Mouse (Mus musculus): ENCODE measurements around the gene Cenpp. TPM values are rescaled to one million over a fixed set of nuclear protein-coding genes. Genes with fewer than 3 reads are reported as not detected.

The Cenpp gene
- polyA plus RNA-seq, 1 experiment from 2014 or later = 47.1 TPM

DNA sequence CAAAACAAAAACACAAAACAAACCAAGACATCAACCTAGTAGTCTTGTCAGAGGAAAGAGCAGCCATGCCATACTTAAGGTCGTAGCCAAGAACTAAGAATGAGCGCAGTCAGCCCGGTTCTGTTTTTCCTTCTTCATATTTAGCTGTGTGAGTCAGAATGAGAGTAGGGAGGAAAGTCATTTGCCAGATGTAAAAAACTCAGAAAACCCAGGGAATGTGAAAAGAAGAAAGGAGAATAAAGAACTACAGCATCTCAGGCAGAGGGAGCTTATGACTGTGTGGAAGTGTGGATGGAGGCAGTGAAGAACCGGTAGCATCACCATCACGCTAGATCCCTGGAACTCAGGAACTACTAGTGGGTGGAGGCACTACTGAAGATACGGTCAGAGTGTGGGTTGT is 66.5 kb downstream of the Cenpp start:
- no peak overlapping the region for H3K27ac ChIP-seq (replicated peaks; ENCODE audit: low read depth, low read length)
- no peaks in the 10 kb centered on the region for H3K9me3 ChIP-seq (replicated peaks; ENCODE audit: control insufficient read depth, low read length)
- H3K9ac ChIP-seq (replicated peaks; ENCODE audit: low read length) = no peak overlapping the region
- no peak overlapping the region for H3K4me2 ChIP-seq (ENCODE audit: low read depth, low read length)
- ATAC-seq (replicated peaks; ENCODE audit: insufficient number of reproducible peaks, low FRiP score, low TSS enrichment, low read depth) (no peak), DNase-seq (ENCODE audit: low spot score) (no peak)
- no peaks in the 10 kb centered on the region for H3K27me3 ChIP-seq (ENCODE audit: control insufficient read depth, insufficient read depth, low read length)
- no peak overlapping the region for H3K4me3 ChIP-seq (ENCODE audit: low read depth, low read length)
- H3K4me1 ChIP-seq (ENCODE audit: control insufficient read depth, insufficient read depth, low read length) = no peaks in the 10 kb centered on the region
- WGBS = 93% methylated on average over 6 of the region's 6 CpGs
- no peaks in the 10 kb centered on the region for H3K36me3 ChIP-seq (replicated peaks; ENCODE audit: control insufficient read depth, insufficient read depth, low read depth, low read length)

DNA sequence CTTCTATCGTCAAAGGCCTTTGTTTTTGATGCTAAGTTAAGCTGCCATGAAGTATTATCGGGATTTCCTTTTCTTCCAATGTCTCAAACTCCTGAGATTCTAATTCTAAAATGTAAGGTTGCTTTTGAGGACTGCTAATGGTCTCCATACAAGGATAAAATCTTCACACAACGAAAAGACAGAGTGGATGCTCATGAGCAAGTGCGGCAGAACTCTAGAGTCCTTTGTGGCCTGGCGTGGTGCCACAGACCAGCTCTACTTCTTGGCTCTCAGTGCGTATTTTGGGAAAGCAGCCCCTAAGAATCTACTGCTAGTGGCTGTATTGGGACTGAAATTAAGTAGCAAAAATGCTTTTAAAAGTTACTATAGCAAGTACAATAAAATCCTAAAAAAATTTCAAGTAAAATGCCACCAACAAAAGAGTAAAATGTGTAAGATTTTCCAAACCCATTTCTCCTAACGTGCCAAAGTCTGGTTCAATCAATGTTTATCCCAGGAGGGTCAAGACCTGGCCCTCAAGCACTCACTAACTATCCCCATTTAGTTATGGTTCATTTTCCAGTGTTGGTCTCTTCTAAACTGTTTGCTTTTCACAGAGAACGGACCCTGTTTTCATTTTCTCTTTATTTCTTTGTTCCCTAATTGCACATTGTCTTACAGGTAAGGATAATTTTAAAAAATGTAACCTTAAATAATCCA is 68.1 kb downstream of the Cenpp start:
- no peaks in the 10 kb centered on the region for H3K4me1 ChIP-seq (ENCODE audit: control insufficient read depth, insufficient read depth, low read length)
- no peak overlapping the region for H3K27ac ChIP-seq (replicated peaks; ENCODE audit: low read depth, low read length)
- ATAC-seq (replicated peaks; ENCODE audit: insufficient number of reproducible peaks, low FRiP score, low TSS enrichment, low read depth) (no peak), DNase-seq (ENCODE audit: low spot score) (no peak)
- H3K36me3 ChIP-seq (replicated peaks; ENCODE audit: control insufficient read depth, insufficient read depth, low read depth, low read length) = no peaks in the 10 kb centered on the region
- no peak overlapping the region for H3K4me3 ChIP-seq (ENCODE audit: low read depth, low read length)
- H3K4me2 ChIP-seq (ENCODE audit: low read depth, low read length) = no peak overlapping the region
- no peak overlapping the region for H3K9ac ChIP-seq (replicated peaks; ENCODE audit: low read length)
- no peaks in the 10 kb centered on the region for H3K9me3 ChIP-seq (replicated peaks; ENCODE audit: control insufficient read depth, low read length)
- 66% methylated on average over 8 of the region's 8 CpGs for WGBS
- no peaks in the 10 kb centered on the region for H3K27me3 ChIP-seq (ENCODE audit: control insufficient read depth, insufficient read depth, low read length)

DNA sequence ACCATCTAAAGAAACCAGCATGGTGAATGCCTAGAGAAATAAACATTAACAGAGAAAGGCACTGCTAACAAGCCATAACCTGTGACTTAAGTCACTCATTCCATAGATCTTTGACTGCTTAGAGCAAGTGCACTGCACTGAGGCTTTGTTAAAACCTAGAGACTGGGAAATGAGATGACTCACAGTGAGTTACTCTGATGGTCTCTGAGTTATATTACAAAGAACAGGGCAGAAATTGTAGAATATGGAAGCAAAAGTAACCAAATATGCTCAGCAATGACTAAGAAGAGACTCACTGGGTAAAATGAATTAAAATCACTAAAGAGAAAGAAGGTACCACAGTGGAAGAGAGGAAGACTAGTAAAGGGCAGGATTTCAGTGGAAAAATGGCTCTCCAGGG is 68.7 kb downstream of the Cenpp start:
- H3K4me3 ChIP-seq (ENCODE audit: low read depth, low read length) = no peak overlapping the region
- no peak for ATAC-seq (replicated peaks; ENCODE audit: insufficient number of reproducible peaks, low FRiP score, low TSS enrichment, low read depth)
- H3K36me3 ChIP-seq (replicated peaks; ENCODE audit: control insufficient read depth, insufficient read depth, low read depth, low read length) = no peaks in the 10 kb centered on the region
- no peaks in the 10 kb centered on the region for H3K27me3 ChIP-seq (ENCODE audit: control insufficient read depth, insufficient read depth, low read length)
- H3K9me3 ChIP-seq (replicated peaks; ENCODE audit: control insufficient read depth, low read length) = no peaks in the 10 kb centered on the region
- H3K9ac ChIP-seq (replicated peaks; ENCODE audit: low read length) = no peak overlapping the region
- H3K27ac ChIP-seq (replicated peaks; ENCODE audit: low read depth, low read length) = no peak overlapping the region
- no peak overlapping the region for H3K4me2 ChIP-seq (ENCODE audit: low read depth, low read length)
- no peaks in the 10 kb centered on the region for H3K4me1 ChIP-seq (ENCODE audit: control insufficient read depth, insufficient read depth, low read length)
- no peak for DNase-seq (ENCODE audit: low spot score)

DNA sequence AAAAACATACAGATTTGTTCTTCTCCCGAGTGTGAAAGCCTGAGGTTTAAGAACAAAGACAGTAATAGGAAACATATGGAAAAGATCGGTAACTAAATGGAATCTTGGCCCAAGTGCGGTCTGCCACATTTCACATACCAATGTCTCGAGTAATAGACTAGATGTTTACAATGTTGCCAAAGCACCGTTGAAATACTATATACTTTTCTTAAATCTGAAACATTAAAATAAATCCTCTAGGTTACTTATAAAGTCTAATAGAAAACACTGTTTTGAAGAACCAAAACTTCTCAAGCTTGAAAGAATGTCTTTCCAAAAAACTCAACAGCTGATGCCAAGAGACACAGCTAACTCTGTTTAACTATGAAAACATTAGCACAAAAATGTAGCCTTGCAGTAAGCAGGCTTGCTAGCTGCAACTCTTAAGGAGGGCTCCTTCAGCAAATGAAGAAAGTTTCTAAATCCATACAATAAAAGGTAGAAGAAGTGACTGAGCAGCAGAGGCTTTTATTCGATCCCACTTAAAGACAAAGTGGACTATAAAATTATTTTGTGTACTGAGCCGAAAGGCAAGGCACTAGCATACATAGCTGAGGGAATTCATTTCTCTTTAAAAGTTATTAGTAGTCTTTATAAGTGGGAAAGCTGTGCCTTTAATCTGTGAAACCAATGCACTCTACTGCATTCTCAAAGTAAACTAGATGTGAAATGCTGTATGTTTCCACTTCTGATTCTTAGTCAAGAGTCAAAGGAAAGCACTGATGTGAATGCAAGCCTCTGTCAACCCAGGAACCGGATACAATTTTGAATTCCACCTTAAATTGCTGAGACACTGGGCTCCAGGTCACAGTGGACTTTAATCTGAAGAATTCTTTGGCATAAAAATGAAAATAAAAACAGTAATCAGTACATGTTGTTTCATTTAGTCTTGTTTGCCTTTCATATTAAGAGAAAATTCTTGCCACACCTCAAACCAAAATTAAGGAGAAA is 70.7 kb downstream of the Cenpp start, which contains the start of gene Omd:
TSS of gene Omd (plus strand) at position 922 of the 990 bp plus-strand sequence.
- Histone ChIP-seq H3K9ac (replicated peaks; ENCODE audit: low read length) (no peak within 1 kb of the TSS), H3K36me3 (replicated peaks; ENCODE audit: control insufficient read depth, insufficient read depth, low read depth, low read length) (no peaks in the 10 kb centered on the region), H3K9me3 (replicated peaks; ENCODE audit: control insufficient read depth, low read length) (no peaks in the 10 kb centered on the region), H3K27me3 (ENCODE audit: control insufficient read depth, insufficient read depth, low read length) (no peaks in the 10 kb centered on the region), H3K4me1 (ENCODE audit: control insufficient read depth, insufficient read depth, low read length) (no peaks in the 10 kb centered on the region), H3K4me3 (ENCODE audit: low read depth, low read length) (no peak within 1 kb of the TSS), H3K4me2 (ENCODE audit: low read depth, low read length) (no peak within 1 kb of the TSS), H3K27ac (replicated peaks; ENCODE audit: low read depth, low read length) (peak within 1 kb of the TSS; percentile 70)
- 34% methylated on average over 8 of the region's 8 CpGs for WGBS
- DNase-seq (ENCODE audit: low spot score) (peak; percentile 73), ATAC-seq (replicated peaks; ENCODE audit: insufficient number of reproducible peaks, low FRiP score, low TSS enrichment, low read depth) (no peak)

DNA sequence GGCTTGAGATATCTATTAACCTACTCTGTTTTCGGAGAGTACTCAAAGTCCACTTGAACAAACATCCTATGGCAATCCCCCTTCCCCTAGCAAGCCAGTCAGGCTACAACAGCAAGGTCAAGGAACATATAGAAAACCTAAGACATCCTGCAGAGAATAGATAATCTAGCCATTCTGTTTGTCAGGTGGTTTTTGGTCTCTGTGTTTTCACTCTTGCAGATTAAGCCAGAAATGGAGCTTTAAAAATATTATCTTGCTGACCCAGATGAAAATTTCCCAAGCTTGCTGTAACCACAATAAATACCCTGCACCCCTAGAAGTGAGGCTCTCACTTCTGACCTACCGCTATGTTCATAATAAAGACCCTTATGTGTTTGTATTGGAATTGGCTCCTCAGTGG is 81.2 kb downstream of the Cenpp start:
- WGBS = 84% methylated on average over 2 of the region's 2 CpGs
- Histone ChIP-seq H3K27ac (replicated peaks; ENCODE audit: low read depth, low read length) (no peak overlapping the region), H3K4me3 (ENCODE audit: low read depth, low read length) (no peak overlapping the region), H3K9ac (replicated peaks; ENCODE audit: low read length) (no peak overlapping the region), H3K9me3 (replicated peaks; ENCODE audit: control insufficient read depth, low read length) (no peaks in the 10 kb centered on the region), H3K4me2 (ENCODE audit: low read depth, low read length) (no peak overlapping the region), H3K4me1 (ENCODE audit: control insufficient read depth, insufficient read depth, low read length) (no peaks in the 10 kb centered on the region), H3K27me3 (ENCODE audit: control insufficient read depth, insufficient read depth, low read length) (no peaks in the 10 kb centered on the region), H3K36me3 (replicated peaks; ENCODE audit: control insufficient read depth, insufficient read depth, low read depth, low read length) (no peaks in the 10 kb centered on the region)
- DNase-seq (ENCODE audit: low spot score) (no peak), ATAC-seq (replicated peaks; ENCODE audit: insufficient number of reproducible peaks, low FRiP score, low TSS enrichment, low read depth) (no peak)

DNA sequence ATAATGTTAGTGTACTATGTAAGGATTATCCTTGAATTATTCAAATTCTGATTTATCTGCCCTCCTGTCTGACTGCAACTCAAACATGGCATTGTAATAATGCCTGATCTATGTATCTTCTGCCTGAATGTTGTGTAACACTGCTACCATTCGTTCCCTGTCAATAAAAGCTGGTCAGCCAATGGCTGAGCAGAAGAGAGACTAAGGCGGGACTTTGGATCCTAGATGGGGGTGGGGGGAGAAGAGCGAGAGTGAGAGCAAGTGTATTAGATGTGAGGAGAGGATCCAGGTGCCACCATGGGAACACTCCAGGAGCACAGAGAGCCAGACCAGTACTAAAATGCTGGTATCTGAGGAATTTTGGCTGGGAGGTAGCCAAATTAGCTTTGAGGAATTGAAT is 82.2 kb downstream of the Cenpp start:
- Histone ChIP-seq H3K4me3 (ENCODE audit: low read depth, low read length) (no peak overlapping the region), H3K4me2 (ENCODE audit: low read depth, low read length) (no peak overlapping the region), H3K27me3 (ENCODE audit: control insufficient read depth, insufficient read depth, low read length) (no peaks in the 10 kb centered on the region), H3K9ac (replicated peaks; ENCODE audit: low read length) (no peak overlapping the region), H3K36me3 (replicated peaks; ENCODE audit: control insufficient read depth, insufficient read depth, low read depth, low read length) (no peaks in the 10 kb centered on the region), H3K9me3 (replicated peaks; ENCODE audit: control insufficient read depth, low read length) (no peaks in the 10 kb centered on the region), H3K27ac (replicated peaks; ENCODE audit: low read depth, low read length) (no peak overlapping the region), H3K4me1 (ENCODE audit: control insufficient read depth, insufficient read depth, low read length) (no peaks in the 10 kb centered on the region)
- no peak for DNase-seq (ENCODE audit: low spot score)
- WGBS = 65% methylated on average over 3 of the region's 3 CpGs
- ATAC-seq (replicated peaks; ENCODE audit: insufficient number of reproducible peaks, low FRiP score, low TSS enrichment, low read depth) = no peak

DNA sequence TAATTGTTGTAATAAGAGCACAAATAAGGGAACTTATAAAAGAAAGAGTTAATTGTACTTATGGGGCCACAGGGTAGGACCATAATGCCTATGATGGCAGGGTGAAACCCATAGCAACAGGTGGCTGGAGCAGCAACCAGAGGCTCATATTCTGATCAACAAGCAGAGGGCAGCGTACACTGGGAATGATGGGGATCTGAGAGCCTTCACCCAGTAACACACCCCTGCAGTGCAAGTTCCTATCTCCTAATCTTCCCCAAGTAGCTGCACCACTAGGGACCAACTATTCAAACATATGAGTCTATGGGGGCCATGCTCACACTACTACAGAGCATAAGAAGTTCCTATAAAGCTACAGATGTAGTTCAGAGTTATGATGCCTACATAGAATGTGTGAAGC is 88.2 kb downstream of the Cenpp start:
- no peak for ATAC-seq (replicated peaks; ENCODE audit: insufficient number of reproducible peaks, low FRiP score, low TSS enrichment, low read depth)
- Histone ChIP-seq H3K27ac (replicated peaks; ENCODE audit: low read depth, low read length) (no peak overlapping the region), H3K36me3 (replicated peaks; ENCODE audit: control insufficient read depth, insufficient read depth, low read depth, low read length) (no peaks in the 10 kb centered on the region), H3K27me3 (ENCODE audit: control insufficient read depth, insufficient read depth, low read length) (no peaks in the 10 kb centered on the region), H3K9me3 (replicated peaks; ENCODE audit: control insufficient read depth, low read length) (no peaks in the 10 kb centered on the region), H3K4me3 (ENCODE audit: low read depth, low read length) (no peak overlapping the region), H3K4me2 (ENCODE audit: low read depth, low read length) (no peak overlapping the region), H3K9ac (replicated peaks; ENCODE audit: low read length) (no peak overlapping the region), H3K4me1 (ENCODE audit: control insufficient read depth, insufficient read depth, low read length) (no peaks in the 10 kb centered on the region)
- 92% methylated on average over 1 of the region's 1 CpGs for WGBS
- DNase-seq (ENCODE audit: low spot score) = no peak

DNA sequence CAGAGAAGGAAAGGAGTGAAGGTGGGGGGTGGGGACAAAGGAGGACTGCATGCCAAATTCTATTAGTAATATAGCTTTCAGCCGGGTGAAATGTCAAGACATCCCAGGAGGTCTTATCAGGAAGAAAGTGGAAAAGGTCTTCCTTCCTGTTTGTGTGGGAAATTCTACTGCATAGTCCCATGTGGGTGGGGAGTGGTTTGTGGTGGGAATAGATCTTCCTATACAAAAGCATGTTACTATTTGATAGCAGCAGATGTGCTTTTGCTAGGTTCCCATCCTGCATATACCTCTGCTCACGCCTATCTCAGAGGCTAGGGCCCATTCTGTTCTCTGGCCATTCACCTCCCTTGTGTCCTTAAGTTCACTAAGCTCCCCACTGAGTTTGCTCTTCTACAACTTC is 91.7 kb downstream of the Cenpp start:
- 57% methylated on average over 2 of the region's 2 CpGs for WGBS
- ATAC-seq (replicated peaks; ENCODE audit: insufficient number of reproducible peaks, low FRiP score, low TSS enrichment, low read depth) (no peak), DNase-seq (ENCODE audit: low spot score) (no peak)
- Histone ChIP-seq H3K36me3 (replicated peaks; ENCODE audit: control insufficient read depth, insufficient read depth, low read depth, low read length) (no peaks in the 10 kb centered on the region), H3K9me3 (replicated peaks; ENCODE audit: control insufficient read depth, low read length) (no peaks in the 10 kb centered on the region), H3K4me1 (ENCODE audit: control insufficient read depth, insufficient read depth, low read length) (no peaks in the 10 kb centered on the region), H3K27ac (replicated peaks; ENCODE audit: low read depth, low read length) (no peak overlapping the region), H3K27me3 (ENCODE audit: control insufficient read depth, insufficient read depth, low read length) (no peaks in the 10 kb centered on the region), H3K9ac (replicated peaks; ENCODE audit: low read length) (no peak overlapping the region), H3K4me3 (ENCODE audit: low read depth, low read length) (no peak overlapping the region), H3K4me2 (ENCODE audit: low read depth, low read length) (no peak overlapping the region)
